Mouse (Mus musculus) yolk sac, embryonic 10.5 days (tissue): ENCODE results near the gene Cadm1.
A peak's percentile ranks its signal among the peaks of the same experiment; 100 is the strongest.

Experiments used
- DNase-seq: peaks from one replicate; pipeline ENCODE4 v3.0.0-alpha.2; 2017; ENCODE audit warnings: low spot score

The Cadm1 gene

DNA sequence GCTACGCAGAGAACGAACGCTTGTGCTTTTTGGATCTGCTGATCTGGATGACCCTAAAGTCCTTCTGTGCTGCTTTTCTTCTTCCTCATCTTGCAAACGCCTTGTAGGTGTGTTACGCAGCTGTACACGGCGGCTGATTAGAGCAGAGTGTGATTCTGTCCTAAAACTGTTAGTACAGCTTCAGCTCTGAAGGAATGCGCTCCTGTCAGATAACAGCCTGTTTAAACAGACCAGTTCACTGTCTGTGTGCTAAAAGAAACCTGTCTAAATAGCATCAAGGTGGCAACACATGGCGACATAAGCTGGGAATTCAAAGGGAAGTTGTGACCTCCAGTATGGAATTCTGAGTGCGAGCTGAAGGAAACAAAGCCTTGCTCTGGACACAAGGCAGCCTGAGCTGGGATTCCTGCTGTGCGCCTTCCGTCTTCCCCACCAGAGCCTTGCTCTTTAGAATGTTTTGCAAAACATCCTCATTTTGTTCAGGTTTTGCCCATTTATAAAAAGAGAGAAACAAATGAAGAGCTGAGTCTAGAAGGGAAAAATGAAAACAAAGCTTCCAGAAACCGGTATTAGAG is 273.6 kb downstream of the Cadm1 start:
- peak; percentile 14 for DNase-seq

DNA sequence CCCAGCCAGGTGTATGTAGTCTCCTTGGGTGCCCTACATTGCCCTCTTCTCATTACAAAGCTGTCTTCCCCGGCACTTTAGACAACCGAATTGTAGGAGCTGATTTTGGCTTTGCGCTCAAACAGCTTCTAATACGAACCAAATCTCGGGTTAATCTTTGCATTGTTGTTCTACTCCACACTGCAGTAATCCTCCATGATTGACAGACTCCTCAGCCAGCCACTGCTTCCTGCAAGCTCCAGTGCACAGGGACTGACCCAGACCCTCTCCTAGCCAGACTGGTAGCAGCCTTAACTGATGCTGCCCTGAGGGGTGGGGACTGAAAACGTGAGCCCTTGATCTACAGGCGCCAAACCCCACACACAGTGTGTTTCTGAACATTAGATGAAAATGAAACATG is 275.7 kb downstream of the Cadm1 start:
- DNase-seq: peak; percentile 19

DNA sequence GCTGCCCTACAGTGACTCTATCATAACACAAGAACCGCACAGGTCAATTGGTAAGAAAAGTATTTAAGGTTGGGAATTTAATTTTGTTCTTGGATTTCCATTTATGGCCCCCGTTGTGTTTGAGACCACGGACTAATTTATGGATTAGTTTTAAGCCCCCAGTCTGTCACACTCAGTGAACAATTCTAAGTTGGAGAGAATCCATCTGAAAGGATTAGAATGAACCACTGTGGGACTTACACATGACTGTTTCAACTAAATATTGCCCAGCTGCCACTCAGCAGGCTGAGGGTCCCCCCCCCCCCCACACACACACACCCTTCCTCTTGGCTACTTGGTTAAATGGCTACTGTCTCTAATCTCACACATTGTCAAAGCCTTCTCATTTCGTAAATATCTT is 295.7 kb downstream of the Cadm1 start:
- no peak for DNase-seq

DNA sequence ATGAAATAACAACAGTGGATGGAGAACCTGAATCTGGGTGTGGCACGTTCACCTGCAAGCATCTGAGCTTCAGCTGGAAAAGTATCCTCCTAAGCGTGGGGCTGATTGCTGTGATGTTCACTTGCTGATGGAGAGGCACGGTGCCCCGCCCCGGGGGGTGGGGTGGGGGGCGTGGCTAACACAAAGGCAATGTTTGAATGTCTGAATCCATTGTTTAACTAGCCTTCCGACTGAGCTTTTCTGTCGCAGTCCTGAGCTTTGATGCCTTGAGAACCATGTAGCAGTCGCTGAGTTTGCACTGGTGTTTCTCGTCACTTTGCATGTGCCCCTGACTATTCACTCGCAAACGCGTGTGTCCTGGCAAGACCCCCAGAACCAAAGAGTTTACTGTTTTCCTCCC is 298.8 kb downstream of the Cadm1 start:
- DNase-seq: peak; percentile 15

DNA sequence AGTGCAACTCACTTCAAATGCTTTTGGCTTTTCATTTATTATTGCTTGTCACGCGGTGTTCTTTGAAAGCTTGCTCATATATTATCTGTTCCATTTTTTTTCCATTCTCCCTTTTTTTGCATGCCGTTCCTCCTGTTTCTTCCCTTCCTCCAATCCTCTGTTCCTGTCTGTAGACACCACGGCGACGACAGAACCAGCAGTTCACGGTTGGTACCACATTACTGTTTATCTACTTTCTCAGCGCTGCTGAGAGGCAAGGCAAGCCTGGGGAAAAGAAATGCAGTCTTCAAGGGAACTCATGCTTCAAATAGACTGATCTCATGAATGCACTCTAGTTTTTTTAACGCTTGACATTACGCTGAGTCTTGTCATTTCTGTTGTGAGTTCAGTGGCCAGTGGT is 299.2 kb downstream of the Cadm1 start:
- no peak for DNase-seq

DNA sequence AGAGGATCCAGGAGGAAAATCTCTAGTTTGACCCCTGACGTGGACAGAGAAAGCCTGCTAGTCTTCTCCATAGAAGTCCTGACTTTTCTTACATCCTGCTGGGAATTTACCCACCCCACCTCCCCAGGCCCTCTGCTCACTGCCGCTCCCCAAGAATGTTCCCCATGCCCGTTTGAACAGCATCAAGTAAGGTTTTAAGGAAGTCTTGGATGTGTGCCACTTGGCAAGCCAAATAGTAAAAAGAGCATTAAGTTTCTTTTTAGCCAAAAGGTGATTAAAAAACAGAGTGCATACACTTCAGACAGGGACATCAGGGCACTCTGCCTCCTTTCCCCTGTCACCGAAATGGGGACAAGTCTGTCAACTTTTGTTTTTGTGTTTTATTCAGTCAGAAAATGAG is 299.9 kb downstream of the Cadm1 start:
- DNase-seq: no peak

DNA sequence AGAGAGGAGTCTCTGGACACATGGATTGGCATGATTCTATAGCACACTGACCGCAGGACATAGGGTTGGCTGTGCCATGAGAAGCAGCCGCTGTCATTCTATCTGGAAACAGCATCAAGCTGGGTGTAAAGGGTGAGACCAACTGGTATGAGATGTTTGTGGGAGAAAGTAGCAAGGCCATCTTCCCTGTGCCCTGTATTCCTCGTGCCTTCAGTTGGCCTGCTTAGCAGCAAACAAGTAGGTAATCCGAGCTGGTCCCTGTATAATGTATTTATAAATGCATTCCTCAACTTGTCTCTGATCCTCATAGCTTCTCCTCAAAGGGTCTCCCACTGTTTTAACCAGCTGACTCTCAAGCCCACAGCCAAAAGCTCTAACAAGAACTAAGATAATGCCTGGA is 301.4 kb downstream of the Cadm1 start:
- no peak for DNase-seq

DNA sequence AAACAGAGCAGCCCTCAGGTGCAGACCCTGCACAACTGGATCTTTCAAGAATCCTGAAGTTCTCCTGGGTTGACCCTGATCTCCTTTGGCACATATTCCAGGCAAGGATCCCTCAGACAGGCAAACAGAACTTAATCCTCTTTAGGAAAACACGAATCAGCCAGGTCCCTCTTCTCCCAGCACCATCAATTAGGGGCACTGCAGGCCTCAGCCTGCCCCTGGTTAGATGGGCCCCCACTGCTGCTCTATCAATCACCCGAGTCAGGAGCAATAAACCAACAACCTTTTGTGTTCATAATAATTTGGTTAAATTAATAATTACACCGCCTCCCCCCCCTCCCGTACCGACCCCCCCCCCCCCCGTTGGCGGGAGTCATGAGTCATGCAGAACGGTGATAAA is 308.2 kb downstream of the Cadm1 start:
- no peak for DNase-seq

DNA sequence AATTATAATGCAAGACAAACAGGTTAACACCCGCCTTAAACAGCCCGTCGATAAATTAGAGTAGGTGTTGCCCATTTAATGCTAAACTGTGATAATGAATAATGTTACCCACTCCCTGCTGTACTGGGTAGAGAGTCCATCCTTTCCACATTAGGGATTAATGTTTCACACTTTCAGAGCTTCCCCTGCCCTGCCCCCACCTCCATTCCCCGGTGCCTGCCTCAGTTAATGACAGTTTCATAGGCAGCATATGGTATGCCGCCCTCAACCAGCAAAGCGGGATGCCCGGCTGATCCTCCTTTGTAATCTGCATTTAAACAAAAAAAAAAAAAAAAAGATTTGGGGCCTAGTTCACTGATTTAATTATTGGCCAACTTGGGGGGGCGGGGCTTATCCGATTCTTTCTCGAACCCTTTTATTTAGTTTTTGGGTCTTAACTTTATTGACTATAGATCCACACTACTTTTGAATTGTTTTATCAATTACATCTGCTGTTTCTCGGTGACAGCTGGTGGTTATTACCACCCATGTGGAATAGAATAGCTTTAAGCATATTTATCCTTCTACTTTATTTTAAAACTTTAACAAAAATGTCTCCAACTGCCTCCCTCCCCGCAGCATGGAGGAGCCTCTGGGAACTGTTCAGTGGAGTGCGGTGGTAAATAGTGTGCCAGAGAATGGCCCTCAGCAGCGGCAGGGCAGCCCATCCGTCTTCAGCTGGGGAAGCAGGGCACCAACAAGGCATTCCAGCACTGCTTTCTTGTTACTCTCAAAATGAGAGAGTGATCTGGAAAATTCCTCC is 309.1 kb downstream of the Cadm1 start:
- no peak for DNase-seq

DNA sequence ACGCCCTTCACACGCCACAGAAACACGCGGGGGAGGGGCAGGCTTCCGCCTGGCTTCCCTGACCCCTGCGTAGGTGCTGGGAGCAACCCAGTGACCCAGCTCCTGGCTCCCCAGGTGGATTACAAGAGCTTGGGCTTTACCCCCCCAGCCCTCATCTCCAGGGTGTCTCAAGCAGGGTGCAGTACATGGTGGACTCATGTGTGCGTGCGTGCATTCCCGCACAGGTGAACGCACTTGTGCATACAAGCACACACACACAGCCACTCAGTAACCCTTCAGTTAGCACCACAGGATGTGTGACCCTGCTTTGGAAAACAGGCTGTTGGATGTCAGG is 309.7 kb downstream of the Cadm1 start:
- DNase-seq: no peak

DNA sequence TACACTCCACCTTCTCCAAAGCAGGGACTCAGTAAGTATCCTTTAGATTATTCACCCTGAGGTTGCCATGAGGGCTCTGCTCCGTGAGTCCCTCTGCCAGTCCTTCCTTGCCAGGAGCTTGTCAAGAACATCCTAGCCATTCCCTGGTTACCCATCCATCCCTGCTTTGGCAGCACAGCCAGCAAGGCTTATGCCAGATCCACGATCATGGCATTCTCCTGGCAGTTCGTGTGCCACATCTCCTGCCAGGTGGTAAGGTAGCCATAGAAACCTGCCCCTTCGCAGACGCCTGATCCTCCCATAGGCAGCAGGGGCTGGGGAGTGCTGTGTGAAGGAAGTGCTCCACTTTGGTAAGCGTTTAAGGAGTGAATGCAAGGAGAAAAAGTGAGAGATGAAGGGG is 313.4 kb downstream of the Cadm1 start:
- DNase-seq: no peak

DNA sequence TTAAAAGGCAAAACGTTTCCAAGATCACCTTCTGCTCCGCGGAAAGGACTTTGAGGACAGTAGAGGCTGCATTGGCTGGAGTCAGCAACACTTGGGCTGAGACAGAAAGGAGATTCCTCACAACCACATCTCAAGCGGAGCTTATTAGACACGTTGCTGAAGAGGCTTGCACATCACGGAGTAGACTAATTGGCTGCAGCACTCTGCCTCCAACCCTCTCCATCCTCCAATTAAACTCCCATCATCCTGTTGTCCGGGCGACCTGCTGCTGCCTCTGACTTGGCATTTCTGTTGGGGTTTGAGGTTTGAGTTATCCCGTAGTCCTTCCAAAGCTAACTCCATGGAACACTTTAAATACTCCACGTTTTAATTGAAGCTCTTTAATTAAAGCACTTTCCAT is 316.3 kb downstream of the Cadm1 start:
- DNase-seq: no peak

DNA sequence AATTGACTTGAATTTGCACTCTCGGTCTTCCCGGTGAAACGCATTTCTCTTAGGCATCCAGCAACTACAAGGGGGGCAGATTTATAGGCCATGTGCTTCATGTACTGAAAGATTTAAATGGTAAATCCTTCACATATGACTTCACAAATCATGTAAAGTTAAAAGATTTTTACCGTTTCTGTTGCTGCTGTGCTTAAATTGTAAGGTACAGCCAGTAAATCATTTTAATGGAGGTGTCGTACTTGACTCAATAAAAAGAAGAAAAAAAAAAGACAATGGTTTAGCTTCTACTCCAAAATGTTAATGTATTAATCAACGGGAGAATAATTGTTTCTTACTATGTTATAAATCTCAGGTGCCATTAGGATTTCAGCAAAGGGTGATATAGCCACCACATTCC is 317.0 kb downstream of the Cadm1 start:
- no peak for DNase-seq

DNA sequence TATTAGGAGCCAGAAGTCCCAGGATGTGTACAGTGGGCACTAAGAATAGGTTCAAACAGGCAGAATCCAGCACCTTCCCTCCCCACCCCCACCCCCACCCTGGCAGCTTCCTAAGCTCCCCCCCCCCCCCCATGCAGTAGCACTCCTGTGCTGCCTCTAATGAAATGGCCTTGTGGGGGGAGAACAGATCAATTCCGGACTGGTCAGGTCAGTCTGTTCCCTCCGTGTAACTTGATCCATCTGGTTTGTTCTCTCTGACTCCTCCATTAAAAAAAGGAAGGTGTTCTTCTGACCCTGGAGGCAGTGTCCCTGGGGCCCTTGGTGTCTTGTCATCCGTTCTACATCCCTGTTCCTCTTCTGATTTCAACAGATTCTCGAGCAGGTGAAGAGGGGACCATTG is 317.8 kb downstream of the Cadm1 start:
- no peak for DNase-seq

DNA sequence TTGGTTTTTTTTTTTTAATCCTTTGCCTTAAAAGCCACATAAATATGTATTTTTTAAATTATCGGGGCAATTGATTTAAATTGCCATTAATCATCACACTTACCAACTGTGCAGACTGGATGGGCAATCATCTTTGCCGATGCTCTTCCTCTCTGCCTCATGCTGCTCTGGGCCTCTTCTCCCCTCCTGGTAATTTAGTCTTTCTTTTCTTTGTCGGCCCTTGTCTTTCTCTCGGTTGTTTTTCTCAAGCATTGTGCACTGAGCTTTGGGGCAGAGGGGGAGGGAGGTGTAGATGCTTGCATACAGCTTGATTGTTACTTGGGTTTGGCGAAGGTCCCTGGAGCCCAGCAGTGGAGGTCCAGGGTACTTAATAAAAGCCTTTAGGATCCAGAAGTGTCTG is 318.8 kb downstream of the Cadm1 start:
- DNase-seq: no peak

DNA sequence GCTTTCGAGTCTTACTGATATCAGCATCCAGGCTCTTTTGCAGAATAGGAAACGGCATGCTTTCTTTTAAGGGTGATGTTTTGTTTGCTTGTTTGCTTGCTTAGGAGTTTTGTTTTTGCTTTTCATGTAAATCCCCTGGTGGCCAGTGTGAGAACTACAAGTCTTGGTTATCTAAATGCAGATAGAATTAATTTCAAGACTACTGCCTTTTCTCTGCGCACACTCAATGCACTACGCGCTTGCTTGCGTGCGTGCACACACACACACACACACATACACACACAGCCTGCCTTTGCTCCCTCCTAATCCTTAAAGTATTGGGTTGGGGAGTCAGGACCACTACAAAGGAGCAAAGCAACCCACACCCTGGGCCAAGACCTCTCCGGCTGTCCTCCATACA is 326.3 kb downstream of the Cadm1 start:
- DNase-seq: no peak

DNA sequence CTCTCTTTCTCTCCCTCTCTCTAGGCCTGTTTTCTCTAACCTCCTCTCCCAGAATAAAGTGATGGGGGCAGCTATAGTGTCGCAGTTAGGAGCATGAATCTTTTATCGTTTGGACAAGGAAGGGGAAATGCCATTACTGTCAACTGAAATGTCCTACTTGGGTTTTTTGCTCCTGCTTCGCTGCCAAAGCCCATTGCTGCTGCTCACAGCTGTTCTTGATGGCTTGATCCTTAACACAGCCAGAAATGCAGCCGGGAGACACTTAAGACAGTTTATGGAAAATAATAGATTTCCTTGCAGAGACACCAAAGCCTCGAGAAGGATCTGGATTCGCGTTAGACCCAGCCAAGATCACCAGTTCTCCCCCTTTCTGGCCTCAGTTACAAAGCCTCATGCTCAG is 327.3 kb downstream of the Cadm1 start:
- DNase-seq: no peak

DNA sequence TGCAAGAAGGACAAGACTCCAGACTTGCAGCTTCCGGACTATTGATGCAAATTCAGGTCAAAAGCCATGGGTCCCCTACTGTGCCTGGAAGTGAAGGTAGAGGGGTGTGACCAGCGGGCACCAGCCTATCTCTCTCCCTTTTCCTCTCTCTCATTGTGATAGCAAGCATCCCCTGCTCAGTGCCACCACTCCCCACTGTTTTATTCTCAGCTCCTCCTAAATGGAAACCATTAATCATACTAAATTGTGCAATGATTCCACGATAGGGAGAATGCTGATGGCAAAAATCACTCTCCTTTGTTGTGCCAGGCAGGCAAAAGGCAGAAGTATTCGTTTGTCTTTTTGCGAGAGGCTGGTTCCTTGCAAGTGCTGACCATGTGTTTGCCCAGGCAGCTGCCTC is 328.2 kb downstream of the Cadm1 start:
- DNase-seq: no peak

DNA sequence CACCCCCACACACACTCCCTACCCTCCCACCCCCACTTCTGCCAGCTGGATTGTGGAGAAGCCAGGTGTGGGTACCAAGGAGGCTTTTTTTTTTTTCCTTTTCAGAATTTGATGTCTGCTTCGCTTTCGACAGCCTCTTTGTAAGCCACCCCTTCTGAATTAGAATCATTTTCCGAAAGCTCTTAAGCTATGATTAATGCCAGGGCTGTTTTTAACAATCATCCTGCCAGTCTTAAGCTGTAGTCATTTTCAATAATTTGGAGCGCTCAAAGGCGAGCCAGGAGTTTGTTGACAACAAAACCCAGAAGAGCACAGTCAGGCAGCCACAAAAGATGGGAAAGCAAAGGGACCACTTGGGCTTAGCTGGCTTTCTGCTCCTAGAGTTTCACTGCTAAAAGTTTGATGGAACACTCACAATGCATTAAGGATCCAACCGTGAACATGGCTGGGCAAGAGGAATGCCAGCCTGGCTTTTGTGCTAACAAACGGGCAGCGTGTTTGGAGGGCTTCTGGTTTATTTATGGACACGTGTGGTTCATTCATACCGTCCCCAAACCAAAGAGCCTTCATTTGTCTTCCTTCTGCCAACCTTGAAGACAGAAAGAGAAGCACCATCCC is 328.9 kb downstream of the Cadm1 start:
- DNase-seq: no peak

DNA sequence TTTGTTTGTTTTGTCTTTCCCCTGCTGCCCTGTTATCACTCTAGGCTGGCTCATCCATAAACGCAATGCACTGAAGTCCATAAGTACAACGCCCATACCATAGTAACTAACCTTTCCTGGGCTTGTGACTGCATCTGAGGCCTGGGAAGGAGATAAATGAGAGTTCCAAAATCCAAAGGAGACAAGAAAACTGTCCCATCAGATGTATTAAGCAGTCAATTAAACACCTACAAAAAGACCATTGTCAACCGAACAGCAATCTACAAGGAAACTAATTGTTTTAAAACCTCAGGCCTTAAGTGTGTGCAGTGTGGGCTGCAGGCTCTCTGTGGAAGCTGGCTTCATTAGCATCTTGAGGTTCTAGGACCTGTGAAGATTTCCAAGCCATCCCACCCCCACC is 331.0 kb downstream of the Cadm1 start:
- DNase-seq: no peak

DNA sequence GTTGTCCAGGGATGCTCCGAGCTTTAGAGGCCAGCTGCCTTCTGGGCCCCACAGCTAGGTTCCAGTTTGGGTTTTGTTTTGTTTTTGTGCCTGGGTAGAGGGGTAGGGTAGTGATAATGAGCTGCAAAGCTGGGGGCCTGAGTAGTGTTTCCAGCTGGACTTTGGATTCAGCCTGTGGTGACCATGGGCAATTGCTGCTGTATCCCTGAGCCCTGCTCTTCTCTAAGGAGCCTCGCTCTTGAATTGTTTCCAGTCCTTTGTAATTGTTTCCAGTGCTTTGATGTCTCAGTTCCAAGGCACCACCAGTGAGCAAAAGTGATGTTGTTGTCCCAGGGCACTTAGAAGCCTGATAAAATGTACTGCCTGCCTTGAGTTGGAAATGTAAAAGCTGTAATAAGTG is 331.8 kb downstream of the Cadm1 start:
- DNase-seq: no peak

DNA sequence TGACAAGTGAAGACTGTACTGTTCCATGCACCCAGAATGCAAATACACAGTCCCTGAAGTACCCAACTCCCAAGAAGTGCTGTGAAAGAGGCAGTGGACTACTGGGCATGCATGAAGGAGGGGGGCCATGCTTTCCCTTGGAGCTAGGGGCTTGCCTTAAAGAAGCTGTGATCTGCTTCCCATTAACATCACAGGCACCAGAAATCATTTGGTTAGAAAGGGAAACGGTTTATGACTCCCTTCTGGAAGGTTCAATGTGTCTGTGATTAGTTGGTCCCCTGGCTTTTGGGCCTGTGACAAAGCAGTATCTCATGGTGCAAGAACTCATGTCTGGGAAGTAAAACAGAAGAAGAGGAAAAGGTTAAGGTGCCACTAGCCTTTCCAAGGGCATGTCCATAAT is 336.0 kb downstream of the Cadm1 start:
- no peak for DNase-seq

DNA sequence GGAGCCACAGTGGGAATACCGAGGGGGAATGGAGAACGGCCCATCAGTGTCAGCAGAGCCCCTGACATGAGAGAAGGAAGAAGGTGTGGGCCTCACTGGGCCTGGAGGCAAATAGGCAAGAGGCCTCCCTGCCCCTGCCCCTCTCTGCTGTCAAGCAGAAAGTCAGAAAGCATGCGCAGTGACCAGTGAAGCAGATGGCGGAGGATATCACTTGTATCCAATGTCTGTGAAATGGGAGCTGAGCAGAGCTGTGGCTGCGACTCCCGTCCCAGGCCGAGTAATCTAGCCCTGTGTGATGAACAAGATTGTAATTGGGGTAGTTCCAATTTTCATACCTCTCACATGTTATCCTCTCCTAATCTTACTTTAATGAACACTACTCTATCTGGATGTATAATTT is 337.5 kb downstream of the Cadm1 start:
- DNase-seq: no peak

DNA sequence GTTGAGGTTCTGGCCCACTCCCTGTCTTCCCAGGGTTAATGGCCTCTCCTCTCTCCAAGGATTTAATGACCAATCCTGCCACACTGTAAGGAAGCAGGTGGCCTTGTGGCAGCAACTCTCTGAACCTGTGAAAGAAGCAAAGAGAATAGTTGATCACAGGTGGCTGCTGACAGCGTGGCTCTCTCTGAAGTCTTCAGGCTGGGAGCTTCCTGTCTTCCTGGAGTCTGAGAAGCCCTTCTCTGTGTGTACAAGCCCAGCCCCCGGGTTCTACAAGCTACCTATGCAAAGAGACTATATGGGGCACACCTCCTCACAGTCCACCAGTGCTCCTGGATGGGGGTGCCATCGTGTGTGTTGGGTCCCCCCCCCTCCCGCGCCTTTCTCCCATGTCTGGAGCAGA is 339.7 kb downstream of the Cadm1 start:
- no peak for DNase-seq
